Mouse (Mus musculus): ENCODE measurements at regions not wholly inside any gene's neighbourhood (a gene's known extent, or its start where the extent isn't known, plus 50 kb on each side); places are given as distances from the start of the nearest gene placed in this dataset.

- Histone ChIP-seq H3K4me3 (replicated peaks; ENCODE audit: low read length) (no peak overlapping the region), H3K27me3 (ENCODE audit: insufficient read depth, low read length) (no peaks in the 10 kb centered on the region), H3K4me1 (replicated peaks; ENCODE audit: low read depth, low read length) (no peaks in the 10 kb centered on the region), H3K36me3 (ENCODE audit: insufficient read depth, low read length) (no peaks in the 10 kb centered on the region), H3K9me3 (ENCODE audit: low read length) (no peaks in the 10 kb centered on the region)
- TF ChIP-seq NANOG (IDR thresholded peaks at IDR 0.05; ENCODE audit: borderline replicate concordance, low read length) (no peak), POU5F1 (IDR thresholded peaks at IDR 0.05; ENCODE audit: borderline replicate concordance, low read length) (no peak), CTCF (conservative IDR thresholded peaks at IDR 0.05; ENCODE audit: low read length) (no peak)
Measured at GRCm38 (mm10) chr12:16220561-16220960, 390.2 kb downstream of the Lpin1 start.

- TF ChIP-seq POU5F1 (IDR thresholded peaks at IDR 0.05; ENCODE audit: borderline replicate concordance, low read length) = no peak
- no peak for TF ChIP-seq CTCF (conservative IDR thresholded peaks at IDR 0.05; ENCODE audit: low read length)
- TF ChIP-seq NANOG (IDR thresholded peaks at IDR 0.05; ENCODE audit: borderline replicate concordance, low read length) = no peak
- Histone ChIP-seq H3K9me3 (ENCODE audit: low read length) (no peaks in the 10 kb centered on the region), H3K36me3 (ENCODE audit: insufficient read depth, low read length) (no peaks in the 10 kb centered on the region), H3K27me3 (ENCODE audit: insufficient read depth, low read length) (no peaks in the 10 kb centered on the region), H3K4me3 (replicated peaks; ENCODE audit: low read length) (no peak overlapping the region), H3K4me1 (replicated peaks; ENCODE audit: low read depth, low read length) (no peaks in the 10 kb centered on the region)
Measured at GRCm38 (mm10) chr12:16218906-16219305, 391.9 kb downstream of the Lpin1 start.

GRCm38 (mm10) chr12:16210553-16210952 is 393.8 kb upstream of the Trib2 start:
- no peaks in the 10 kb centered on the region for H3K27me3 ChIP-seq (ENCODE audit: insufficient read depth, low read length)
- H3K4me3 ChIP-seq (replicated peaks; ENCODE audit: low read length) = no peak overlapping the region
- no peaks in the 10 kb centered on the region for H3K4me1 ChIP-seq (replicated peaks; ENCODE audit: low read depth, low read length)
- no peaks in the 10 kb centered on the region for H3K9me3 ChIP-seq (ENCODE audit: low read length)
- H3K36me3 ChIP-seq (ENCODE audit: insufficient read depth, low read length) = no peaks in the 10 kb centered on the region
- TF ChIP-seq NANOG (IDR thresholded peaks at IDR 0.05; ENCODE audit: borderline replicate concordance, low read length) (no peak), POU5F1 (IDR thresholded peaks at IDR 0.05; ENCODE audit: borderline replicate concordance, low read length) (no peak), CTCF (conservative IDR thresholded peaks at IDR 0.05; ENCODE audit: low read length) (no peak)

- no peaks in the 10 kb centered on the region for H3K9me3 ChIP-seq (ENCODE audit: low read length)
- H3K4me1 ChIP-seq (replicated peaks; ENCODE audit: low read depth, low read length) = no peaks in the 10 kb centered on the region
- no peaks in the 10 kb centered on the region for H3K36me3 ChIP-seq (ENCODE audit: insufficient read depth, low read length)
- no peaks in the 10 kb centered on the region for H3K27me3 ChIP-seq (ENCODE audit: insufficient read depth, low read length)
- TF ChIP-seq NANOG (IDR thresholded peaks at IDR 0.05; ENCODE audit: borderline replicate concordance, low read length) (no peak), CTCF (conservative IDR thresholded peaks at IDR 0.05; ENCODE audit: low read length) (no peak), POU5F1 (IDR thresholded peaks at IDR 0.05; ENCODE audit: borderline replicate concordance, low read length) (no peak)
- no peak overlapping the region for H3K4me3 ChIP-seq (replicated peaks; ENCODE audit: low read length)
Measured at GRCm38 (mm10) chr12:16210111-16210510, 393.4 kb upstream of the Trib2 start.

GRCm38 (mm10) chr12:16204941-16205340 is 388.2 kb upstream of the Trib2 start:
- H3K4me1 ChIP-seq (replicated peaks; ENCODE audit: low read depth, low read length) = no peaks in the 10 kb centered on the region
- no peak for TF ChIP-seq NANOG (IDR thresholded peaks at IDR 0.05; ENCODE audit: borderline replicate concordance, low read length)
- no peak for TF ChIP-seq POU5F1 (IDR thresholded peaks at IDR 0.05; ENCODE audit: borderline replicate concordance, low read length)
- no peak for TF ChIP-seq CTCF (conservative IDR thresholded peaks at IDR 0.05; ENCODE audit: low read length)
- H3K9me3 ChIP-seq (ENCODE audit: low read length) = no peaks in the 10 kb centered on the region
- H3K4me3 ChIP-seq (replicated peaks; ENCODE audit: low read length) = no peak overlapping the region
- H3K36me3 ChIP-seq (ENCODE audit: insufficient read depth, low read length) = no peaks in the 10 kb centered on the region
- no peaks in the 10 kb centered on the region for H3K27me3 ChIP-seq (ENCODE audit: insufficient read depth, low read length)

GRCm38 (mm10) chr12:16196917-16197316 is 380.2 kb upstream of the Trib2 start:
- H3K27me3 ChIP-seq (ENCODE audit: insufficient read depth, low read length) = no peaks in the 10 kb centered on the region
- no peak overlapping the region for H3K4me3 ChIP-seq (replicated peaks; ENCODE audit: low read length)
- H3K4me1 ChIP-seq (replicated peaks; ENCODE audit: low read depth, low read length) = no peaks in the 10 kb centered on the region
- TF ChIP-seq NANOG (IDR thresholded peaks at IDR 0.05; ENCODE audit: borderline replicate concordance, low read length) = no peak
- TF ChIP-seq POU5F1 (IDR thresholded peaks at IDR 0.05; ENCODE audit: borderline replicate concordance, low read length) = no peak
- TF ChIP-seq CTCF (conservative IDR thresholded peaks at IDR 0.05; ENCODE audit: low read length) = no peak
- H3K36me3 ChIP-seq (ENCODE audit: insufficient read depth, low read length) = no peaks in the 10 kb centered on the region
- H3K9me3 ChIP-seq (ENCODE audit: low read length) = no peaks in the 10 kb centered on the region

- no peaks in the 10 kb centered on the region for H3K9me3 ChIP-seq (ENCODE audit: low read length)
- no peaks in the 10 kb centered on the region for H3K36me3 ChIP-seq (ENCODE audit: insufficient read depth, low read length)
- TF ChIP-seq NANOG (IDR thresholded peaks at IDR 0.05; ENCODE audit: borderline replicate concordance, low read length) (no peak), POU5F1 (IDR thresholded peaks at IDR 0.05; ENCODE audit: borderline replicate concordance, low read length) (no peak), CTCF (conservative IDR thresholded peaks at IDR 0.05; ENCODE audit: low read length) (no peak)
- no peaks in the 10 kb centered on the region for H3K27me3 ChIP-seq (ENCODE audit: insufficient read depth, low read length)
- H3K4me1 ChIP-seq (replicated peaks; ENCODE audit: low read depth, low read length) = no peaks in the 10 kb centered on the region
- H3K4me3 ChIP-seq (replicated peaks; ENCODE audit: low read length) = no peak overlapping the region
Measured at GRCm38 (mm10) chr12:16191803-16192389, 375.2 kb upstream of the Trib2 start.

- no peaks in the 10 kb centered on the region for H3K27me3 ChIP-seq (ENCODE audit: insufficient read depth, low read length)
- no peaks in the 10 kb centered on the region for H3K9me3 ChIP-seq (ENCODE audit: low read length)
- H3K4me1 ChIP-seq (replicated peaks; ENCODE audit: low read depth, low read length) = no peaks in the 10 kb centered on the region
- no peak overlapping the region for H3K4me3 ChIP-seq (replicated peaks; ENCODE audit: low read length)
- no peak for TF ChIP-seq NANOG (IDR thresholded peaks at IDR 0.05; ENCODE audit: borderline replicate concordance, low read length)
- H3K36me3 ChIP-seq (ENCODE audit: insufficient read depth, low read length) = no peaks in the 10 kb centered on the region
Measured at GRCm38 (mm10) chr12:16190706-16191105, 374.0 kb upstream of the Trib2 start.

- no peak overlapping the region for H3K4me3 ChIP-seq (replicated peaks; ENCODE audit: low read length)
- H3K27me3 ChIP-seq (ENCODE audit: insufficient read depth, low read length) = no peaks in the 10 kb centered on the region
- no peaks in the 10 kb centered on the region for H3K4me1 ChIP-seq (replicated peaks; ENCODE audit: low read depth, low read length)
- TF ChIP-seq NANOG (IDR thresholded peaks at IDR 0.05; ENCODE audit: borderline replicate concordance, low read length) (no peak), POU5F1 (IDR thresholded peaks at IDR 0.05; ENCODE audit: borderline replicate concordance, low read length) (no peak), CTCF (conservative IDR thresholded peaks at IDR 0.05; ENCODE audit: low read length) (no peak)
- no peaks in the 10 kb centered on the region for H3K36me3 ChIP-seq (ENCODE audit: insufficient read depth, low read length)
- H3K9me3 ChIP-seq (ENCODE audit: low read length) = no peaks in the 10 kb centered on the region
Measured at GRCm38 (mm10) chr12:16189441-16189840, 372.7 kb upstream of the Trib2 start.
